Mouse (Mus musculus) right cerebral cortex, postnatal 36 days (tissue): Measurements from ENCODE around the gene Nebl.

Experiments
- DNase-seq, 2 experiments: peaks; one replicate each; pipeline ENCODE4 v3.0.0; 2022; ENCODE audit warnings: low spot score in 2 of 2, mixed read lengths in 1 of 2

The Nebl gene

GRCm38 (mm10) chr2:17730957-17731830 lies at the start of gene Nebl:
Nebl (minus strand) TSS chr2:17731464.
- DNase-seq, result peak; percentile 66 to 72

- DNase-seq, result peak; percentile 4 to 26
Measured at GRCm38 (mm10) chr2:17770246-17770825, 39.1 kb upstream of the Nebl start.

- no peak for DNase-seq
Measured at GRCm38 (mm10) chr2:17769242-17769755, 38.0 kb upstream of the Nebl start.

- DNase-seq, result no peak
Measured at GRCm38 (mm10) chr2:17756271-17756670, 25.0 kb upstream of the Nebl start.

GRCm38 (mm10) chr2:17742051-17742763 lies 10.9 kb upstream of the Nebl start:
- no peak for DNase-seq

- no peak for DNase-seq
Measured at GRCm38 (mm10) chr2:17741555-17741954, 10.3 kb upstream of the Nebl start.

GRCm38 (mm10) chr2:17740454-17740853 lies 9.2 kb upstream of the Nebl start:
- no peak for DNase-seq

- DNase-seq, result no peak
Measured at GRCm38 (mm10) chr2:17732210-17732609, 946 bp upstream of the Nebl start.

GRCm38 (mm10) chr2:17731831-17732200 lies 552 bp upstream of the Nebl start:
- no peak for DNase-seq

- DNase-seq, result peak in 1 of 2 experiments; percentile 44
Measured at GRCm38 (mm10) chr2:17730648-17730956, 662 bp downstream of the Nebl start.

- DNase-seq, result peak; percentile 32 to 39
Measured at GRCm38 (mm10) chr2:17729770-17730647, 1.3 kb downstream of the Nebl start.

- DNase-seq, result no peak
Measured at GRCm38 (mm10) chr2:17724405-17724804, 6.9 kb downstream of the Nebl start.

- DNase-seq, result no peak
Measured at GRCm38 (mm10) chr2:17723268-17724019, 7.8 kb downstream of the Nebl start.

- no peak for DNase-seq
Measured at GRCm38 (mm10) chr2:17721177-17721715, 10.0 kb downstream of the Nebl start.

- no peak for DNase-seq
Measured at GRCm38 (mm10) chr2:17718281-17718680, 13.0 kb downstream of the Nebl start.

- no peak for DNase-seq
Measured at GRCm38 (mm10) chr2:17717200-17717599, 14.1 kb downstream of the Nebl start.

- no peak for DNase-seq
Measured at GRCm38 (mm10) chr2:17715149-17715767, 16.0 kb downstream of the Nebl start.

- DNase-seq, result no peak
Measured at GRCm38 (mm10) chr2:17714661-17715060, 16.6 kb downstream of the Nebl start.

- DNase-seq, result no peak
Measured at GRCm38 (mm10) chr2:17714124-17714523, 17.1 kb downstream of the Nebl start.

GRCm38 (mm10) chr2:17711216-17711615 lies 20.0 kb downstream of the Nebl start:
- DNase-seq, result no peak
